Mouse (Mus musculus) regulatory T cell (primary cell): ENCODE results near the gene Olfr1317.

ENCODE experiments used
- in situ Hi-C: fragments of 300-600 bp; cut with MboI, MseI; formaldehyde crosslinking; loops from one replicate; pipeline ENCODE4 v1.15.1; 2025; ENCODE audit warnings: high pct_unique_total_duplicates

Gene Olfr1317

DNA sequence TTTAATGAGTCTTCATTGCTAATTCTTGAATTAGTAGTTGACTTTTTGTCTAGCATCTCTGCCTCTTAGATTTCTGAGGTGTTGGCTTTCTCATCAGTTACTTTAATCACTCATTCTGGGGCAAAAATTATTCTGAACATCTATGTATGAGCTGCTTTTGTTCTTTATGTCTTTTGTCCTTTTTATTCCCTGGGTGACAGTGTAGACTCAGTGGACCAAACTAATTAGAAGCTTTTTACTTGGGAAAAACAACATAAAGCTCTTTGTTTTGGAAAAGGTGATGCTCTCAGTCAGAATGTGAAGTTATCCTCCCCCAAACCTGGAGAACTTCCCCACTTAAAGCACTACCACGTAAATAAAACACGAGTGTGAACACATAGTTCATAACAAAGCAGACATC, at the start of gene Olfr1317:
Gene Olfr1317 (plus strand): TSS at position 301 of the 400 bp plus-strand sequence.
- in situ Hi-C loops = no loop called here

DNA sequence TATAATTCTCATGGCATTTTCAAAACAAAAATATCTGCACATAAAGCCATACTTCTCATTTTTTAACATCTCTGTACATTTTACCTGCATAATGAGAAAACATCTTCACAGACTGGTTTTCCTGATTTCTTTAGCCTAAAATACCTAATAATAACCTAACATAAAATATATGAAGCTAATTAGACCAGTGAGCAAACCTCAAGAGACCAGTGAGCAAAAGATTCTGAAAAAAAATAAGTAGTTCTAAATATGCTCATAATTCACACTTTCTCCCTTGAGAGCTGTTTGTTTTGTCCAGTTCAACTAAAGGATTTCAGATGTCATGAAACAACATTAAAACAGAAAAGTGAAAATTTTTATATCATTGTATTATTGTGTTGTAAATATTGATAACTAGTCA, 43.4 kb upstream of the Olfr1317 start, which contains the start of gene Olfr1314:
Gene Olfr1314 (minus strand): TSS at position 101 of the 400 bp plus-strand sequence.
- in situ Hi-C loops = no loop called here

- in situ Hi-C loops = no loop called here
These were observed 24.8 kb upstream of the Olfr1317 start, which contains the start of gene Olfr1315-ps1 for GRCm38 (mm10) chr2:112115340-112115739. TSS of gene Olfr1315-ps1 (minus strand) at chr2:112115440.

GRCm38 (mm10) chr2:112134877-112135276, 5.3 kb upstream of the Olfr1317 start, which contains the start of gene Olfr1316:
TSS of gene Olfr1316 (minus strand) at chr2:112134977.
- in situ Hi-C loops = no loop called here

DNA sequence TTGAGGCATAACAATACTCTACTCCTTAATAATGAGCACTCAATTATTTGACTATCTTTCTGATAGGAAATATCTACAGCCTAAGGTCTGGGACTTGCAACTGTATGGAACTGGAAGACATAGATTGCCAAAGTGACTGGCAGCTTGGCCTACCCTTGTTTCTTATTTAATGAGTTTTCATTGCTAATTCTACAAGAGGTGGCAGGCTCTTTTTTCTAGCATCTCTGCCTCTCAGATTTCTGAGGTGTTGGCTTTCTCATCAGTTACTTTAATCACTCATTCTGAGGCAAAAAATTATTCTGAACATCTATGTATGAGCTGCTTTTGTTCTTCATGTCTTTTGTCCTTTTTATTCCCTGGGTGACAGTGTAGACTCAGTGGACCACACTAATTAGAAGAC, 13.8 kb downstream of the Olfr1317 start, which contains the start of gene Olfr1318:
Gene Olfr1318 (plus strand): TSS at position 301 of the 400 bp plus-strand sequence.
- in situ Hi-C loops = no loop called here
